Mouse (Mus musculus) spleen, adult 2 months (tissue): Measurements from ENCODE around the gene Zbtb7a. TPM values are rescaled to one million over a fixed set of nuclear protein-coding genes. Genes with fewer than 3 reads are reported as not detected.

Experiments used
- DNase-seq, 2 experiments: peaks; one replicate each; pipeline versions ENCODE4 v3.0.0 to v3.0.0-alpha.2; 2012 to 2021; ENCODE audit warnings: low spot score in 2 of 2, low read depth in 1 of 2
- H3K27ac ChIP-seq: fragments of 200-500 bp; 2 replicates; pipeline ENCODE4 v1.5.1; 2012; ENCODE audit warnings: low read length, inconsistent platforms; ENCODE audit not compliant: insufficient read depth
- H3K27me3 ChIP-seq: fragments of 200-500 bp; 2 replicates; pipeline ENCODE4 v1.6.1; 2012; ENCODE audit warnings: mild to moderate bottlenecking, moderate library complexity, low read length, inconsistent platforms; ENCODE audit not compliant: control insufficient read depth, insufficient read depth
- H3K36me3 ChIP-seq: fragments of 200-500 bp; 2 replicates; pipeline ENCODE4 v1.6.1; 2012; ENCODE audit warnings: mild to moderate bottlenecking, low read length, inconsistent platforms; ENCODE audit not compliant: control insufficient read depth, insufficient read depth
- H3K4me1 ChIP-seq: fragments of 200-500 bp; 2 replicates; pipeline ENCODE4 v1.6.1; 2011; ENCODE audit warnings: inconsistent platforms; ENCODE audit not compliant: control insufficient read depth, insufficient read depth, insufficient read length
- H3K4me3 ChIP-seq: fragments of 200-500 bp; 2 replicates; pipeline ENCODE4 v1.5.1; 2011; ENCODE audit warnings: mild to moderate bottlenecking, inconsistent platforms; ENCODE audit not compliant: insufficient read depth, insufficient read length; ENCODE audit errors: extremely low read depth
- CTCF ChIP-seq: fragments of 200-500 bp; IDR thresholded peaks from 2 replicates; pipeline ENCODE4 v1.5.1; 2011; ENCODE audit warnings: mild to moderate bottlenecking, inconsistent platforms; ENCODE audit not compliant: insufficient read depth, insufficient read length, insufficient replicate concordance; ENCODE audit errors: extremely low read depth
- POLR2A ChIP-seq: fragments of 200-500 bp; IDR thresholded peaks from 2 replicates; pipeline ENCODE4 v1.6.1; 2011; ENCODE audit warnings: low read depth, low read length, inconsistent platforms
- WGBS: fragments of 180-500 bp; shearing (Covaris S2); methylation state at CpG from one replicate; pipeline ENCODE4 v1.1.7; 2018; 5-methylcytosine and 5-hydroxymethylcytosine counted together
- polyA plus RNA-seq: library from polyadenylated mRNA; depleted of rRNA; stranded (reverse); fragments of >200 nt; gene quantifications from 2 replicates; pipeline ENCODE4 v1.2.3, GENCODE M21; 2012

Gene Zbtb7a
- polyA plus RNA-seq, 1 experiment = 64.6 TPM

DNA sequence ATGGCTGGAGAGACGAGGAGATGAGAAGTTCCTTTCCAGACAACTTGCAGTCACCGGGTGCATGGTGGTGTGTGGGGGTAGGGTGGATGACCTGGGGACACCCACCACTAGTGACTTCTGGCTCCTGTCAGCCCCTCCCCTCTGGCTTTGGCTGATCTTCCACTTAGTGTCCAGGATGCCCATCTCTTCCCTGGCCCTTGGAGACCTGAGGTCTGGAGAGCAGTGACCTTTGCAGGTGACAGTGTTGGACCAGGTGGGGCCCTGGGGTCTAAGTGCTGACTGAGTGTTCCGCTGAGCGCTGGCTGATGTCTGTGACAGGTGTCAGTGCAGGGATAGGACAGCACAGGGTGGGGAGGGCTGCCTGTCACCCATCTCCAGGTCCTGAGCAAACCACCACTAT, 60.3 kb downstream of the Zbtb7a start:
- DNase-seq = no peak
- Histone ChIP-seq H3K4me1 (peaks cover 19% of the 10 kb centered on the region), H3K4me3 (no peak overlapping the region), H3K36me3 (peaks cover 3% of the 10 kb centered on the region), H3K27me3 (no peaks in the 10 kb centered on the region), H3K27ac (no peak overlapping the region)
- 72% methylated on average over 4 of the region's 4 CpGs for WGBS
- no peak for TF ChIP-seq POLR2A
- no peak for TF ChIP-seq CTCF

DNA sequence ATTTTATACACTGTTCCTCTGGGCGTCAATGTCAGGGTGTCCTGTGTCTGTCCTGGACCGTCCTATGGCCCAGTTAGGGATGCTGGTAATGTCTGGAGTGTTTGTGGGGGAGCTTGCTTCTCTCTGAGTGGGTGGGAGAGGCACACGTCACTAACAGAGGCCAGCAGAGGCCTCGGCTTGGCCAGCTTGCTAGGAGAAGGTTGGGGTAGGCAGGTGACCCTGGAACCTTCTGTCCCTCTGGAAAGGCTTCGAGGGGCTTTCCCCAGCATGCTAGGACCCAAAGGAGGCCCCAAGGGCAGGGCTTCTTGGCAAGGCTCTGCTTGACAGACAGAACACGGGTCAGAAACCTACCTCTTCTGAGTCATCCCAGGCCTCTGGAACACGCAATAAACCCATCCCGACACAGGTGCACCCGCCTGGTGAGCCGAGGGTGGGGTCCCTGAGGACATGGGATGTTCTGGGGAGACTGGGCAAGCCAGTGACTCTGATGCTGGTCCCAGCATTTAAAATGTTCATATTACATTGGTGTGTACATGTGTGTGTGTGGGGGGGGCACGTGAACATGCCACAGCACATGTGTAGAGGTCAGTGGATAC, 61.5 kb downstream of the Zbtb7a start:
- no peaks in the 10 kb centered on the region for H3K27me3 ChIP-seq
- peaks cover 19% of the 10 kb centered on the region for H3K4me1 ChIP-seq
- 81% methylated on average over 11 of the region's 11 CpGs for WGBS
- H3K27ac ChIP-seq = no peak overlapping the region
- DNase-seq = no peak
- TF ChIP-seq CTCF = no peak
- no peak overlapping the region for H3K4me3 ChIP-seq
- no peaks in the 10 kb centered on the region for H3K36me3 ChIP-seq

- WGBS = 54% methylated on average over 6 of the region's 6 CpGs
- Histone ChIP-seq H3K36me3 (no peaks in the 10 kb centered on the region), H3K27ac (no peak overlapping the region), H3K27me3 (no peaks in the 10 kb centered on the region), H3K4me3 (no peak overlapping the region), H3K4me1 (peaks cover 14% of the 10 kb centered on the region)
- no peak for DNase-seq
- no peak for TF ChIP-seq POLR2A
- no peak for TF ChIP-seq CTCF
Observed at GRCm38 (mm10) chr10:81197305-81197704, 62.3 kb downstream of the Zbtb7a start.

DNA sequence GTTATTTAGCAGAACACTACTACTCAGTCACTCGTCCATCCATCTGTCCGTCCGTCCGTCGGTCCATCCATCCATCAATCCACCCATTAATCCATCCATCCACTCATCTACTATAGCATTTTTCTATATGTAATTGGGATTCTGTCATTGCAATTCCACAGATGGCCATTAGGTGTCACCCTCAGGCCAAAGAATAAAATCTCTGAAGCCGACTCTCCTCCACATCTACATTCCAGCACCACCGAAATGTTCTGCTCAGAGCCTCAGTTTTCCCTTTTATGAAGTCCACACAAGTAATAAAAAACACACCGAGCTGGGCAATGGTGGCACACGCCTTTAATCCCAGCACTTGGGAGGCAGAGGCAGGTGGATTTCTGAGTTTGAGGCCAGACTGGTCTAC, 63.2 kb downstream of the Zbtb7a start:
- H3K36me3 ChIP-seq = no peaks in the 10 kb centered on the region
- H3K4me3 ChIP-seq = no peak overlapping the region
- DNase-seq = peak in 1 of 2 experiments; percentile 63
- 3% methylated on average over 9 of the region's 9 CpGs for WGBS
- H3K27ac ChIP-seq = no peak overlapping the region
- H3K4me1 ChIP-seq = peaks cover 6% of the 10 kb centered on the region; the same call in 1 of the 2 replicates
- TF ChIP-seq CTCF (peak; percentile 50; the same call in 1 of the 2 replicates), POLR2A (no peak)
- no peaks in the 10 kb centered on the region for H3K27me3 ChIP-seq

- WGBS = 90% methylated on average over 6 of the region's 6 CpGs
Observed at GRCm38 (mm10) chr10:81198990-81199389, 64.0 kb downstream of the Zbtb7a start.

GRCm38 (mm10) chr10:81200141-81200540, 65.1 kb downstream of the Zbtb7a start:
- 83% methylated on average over 13 of the region's 13 CpGs for WGBS
- no peak for DNase-seq
- Histone ChIP-seq H3K4me1 (no peaks in the 10 kb centered on the region; the same call in 1 of the 2 replicates), H3K27me3 (no peaks in the 10 kb centered on the region), H3K27ac (no peak overlapping the region), H3K4me3 (no peak overlapping the region), H3K36me3 (no peaks in the 10 kb centered on the region)
- no peak for TF ChIP-seq POLR2A
- no peak for TF ChIP-seq CTCF

More at GRCm38 (mm10) chr10:81198990-81199389, 64.0 kb downstream of the Zbtb7a start:
- Histone ChIP-seq H3K36me3 (no peaks in the 10 kb centered on the region), H3K27ac (no peak overlapping the region), H3K4me3 (no peak overlapping the region), H3K4me1 (peaks cover 5% of the 10 kb centered on the region; the same call in 1 of the 2 replicates), H3K27me3 (no peaks in the 10 kb centered on the region)
- TF ChIP-seq POLR2A (no peak), CTCF (no peak)
- DNase-seq = no peak

- H3K27ac ChIP-seq = no peak overlapping the region
- H3K36me3 ChIP-seq = no peaks in the 10 kb centered on the region
- H3K27me3 ChIP-seq = no peaks in the 10 kb centered on the region
- no peak overlapping the region for H3K4me3 ChIP-seq
- TF ChIP-seq POLR2A (no peak), CTCF (no peak)
- no peaks in the 10 kb centered on the region for H3K4me1 ChIP-seq
- no peak for DNase-seq
- WGBS = 83% methylated on average over 20 of the region's 20 CpGs
Observed at GRCm38 (mm10) chr10:81200605-81201287, 65.7 kb downstream of the Zbtb7a start.
